Mouse (Mus musculus) megakaryocyte, adult 5-6 weeks (primary cell): ENCODE results near the gene P2rx7. TPM values are rescaled to one million over a fixed set of nuclear protein-coding genes. Genes with fewer than 3 reads are reported as not detected.

Experiments used
- ATAC-seq: 2 replicates; pipeline ENCODE4 v1.8.0; 2016; ENCODE audit warnings: mild to moderate bottlenecking, inconsistent platforms; ENCODE audit not compliant: poor library complexity, severe bottlenecking
- total RNA-seq, 2 experiments: library from RNA; stranded (forward) in 1 of 2; stranded (reverse) in 1 of 2; fragments of 153-499, 151-499 nt in 1 of 2; fragments of 221-1000, 200-1000 nt in 1 of 2; gene quantifications; 2 replicates each; pipeline versions ENCODE4 v1.2.3 to v1.2.4; 2015 to 2017

The P2rx7 gene
- total RNA-seq, 2 experiments from 2014 or later: 35.6 to 61.2 TPM

GRCm38 (mm10) chr5:122726068-122726467, 82.4 kb downstream of the P2rx7 start:
- ATAC-seq: peak; percentile 57

GRCm38 (mm10) chr5:122726595-122726994, 82.9 kb downstream of the P2rx7 start:
- ATAC-seq: no peak

GRCm38 (mm10) chr5:122727096-122727495, 83.4 kb downstream of the P2rx7 start:
- ATAC-seq: no peak

- no peak for ATAC-seq
Observed at GRCm38 (mm10) chr5:122730776-122731175, 87.1 kb downstream of the P2rx7 start.

GRCm38 (mm10) chr5:122731321-122731720, 87.6 kb downstream of the P2rx7 start:
- peak; percentile 64 for ATAC-seq

GRCm38 (mm10) chr5:122731991-122732673, 88.4 kb downstream of the P2rx7 start:
- peak; percentile 46 for ATAC-seq

GRCm38 (mm10) chr5:122733881-122734280, 90.2 kb downstream of the P2rx7 start:
- ATAC-seq: no peak

GRCm38 (mm10) chr5:122735853-122736252, 92.1 kb downstream of the P2rx7 start:
- no peak for ATAC-seq

GRCm38 (mm10) chr5:122736761-122737160, 93.0 kb downstream of the P2rx7 start:
- no peak for ATAC-seq

Other genes starting within 250 kb of the P2rx7 start
- 16.0 and 16.4 TPM in 2 replicates for gene Anapc7, start 222.2 kb upstream of the P2rx7 start, total RNA-seq (2015)
- gene Anapc7, start 222.2 kb upstream of the P2rx7 start, total RNA-seq (2017): 18.3 and 28.9 TPM in 2 replicates
- 47.1 and 47.5 TPM in 2 replicates for gene Atp2a2, start 141.7 kb upstream of the P2rx7 start, total RNA-seq (2015)
- gene Atp2a2, start 141.7 kb upstream of the P2rx7 start, total RNA-seq (2017): 65.0 and 65.8 TPM in 2 replicates
- 4.9 and 6.2 TPM in 2 replicates for gene Ift81, start 29.4 kb upstream of the P2rx7 start, total RNA-seq (2015)
- 3.7 and 3.8 TPM in 2 replicates for gene Ift81, start 29.4 kb upstream of the P2rx7 start, total RNA-seq (2017)
- 29.9 and 34.3 TPM in 2 replicates for gene P2rx4, start 63.6 kb downstream of the P2rx7 start, total RNA-seq (2015)
- 19.6 and 25.2 TPM in 2 replicates for gene P2rx4, start 63.6 kb downstream of the P2rx7 start, total RNA-seq (2017)
- 70.6 and 86.6 TPM in 2 replicates for gene Camkk2, start 135.5 kb downstream of the P2rx7 start, total RNA-seq (2015)
- gene Camkk2, start 135.5 kb downstream of the P2rx7 start, total RNA-seq (2017): 83.6 and 94.3 TPM in 2 replicates
- gene Anapc5, start 177.4 kb downstream of the P2rx7 start, total RNA-seq (2015): 152 and 159 TPM in 2 replicates
- 243 and 247 TPM in 2 replicates for gene Anapc5, start 177.4 kb downstream of the P2rx7 start, total RNA-seq (2017)
- 10.5 and 13.5 TPM in 2 replicates for gene Rnf34, start 206.1 kb downstream of the P2rx7 start, total RNA-seq (2015)
- 25.2 and 25.3 TPM in 2 replicates for gene Rnf34, start 206.1 kb downstream of the P2rx7 start, total RNA-seq (2017)